ENCODE assay signal across 20 mouse cellular contexts in the genomic region with DNA sequence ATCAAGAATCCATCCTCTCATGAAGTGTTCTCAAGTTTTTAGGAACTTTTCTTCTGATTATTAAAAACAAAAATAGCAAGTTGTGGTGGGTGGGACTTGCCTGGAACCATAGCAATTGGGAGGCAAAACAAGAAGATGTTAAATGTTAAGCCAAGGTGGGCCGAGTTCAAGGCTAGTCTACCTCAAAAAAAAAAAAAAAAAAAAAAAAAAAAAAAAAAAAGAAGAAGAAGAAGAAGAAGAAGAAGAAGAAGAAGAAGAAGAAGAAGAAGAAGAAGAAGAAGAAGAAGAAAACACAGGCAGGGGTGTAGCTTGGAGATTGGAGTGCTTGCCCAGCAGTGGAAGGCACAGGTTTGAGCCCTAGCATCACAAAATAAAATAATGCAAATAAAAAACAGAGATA. TPM values are rescaled to one million over a fixed set of nuclear protein-coding genes. Genes with fewer than 3 reads are reported as not detected.
DNase-seq lines count a peak whose midpoint lies in the region; ATAC-seq and TF ChIP-seq lines count a peak whose summit lies in the region.
"Had no signal": no experiment of that assay in that cellular context is flagged by ENCODE, and none has a peak within 500 bp of the region (broad histone marks: within the 10 kb centered on the region; RNA-seq: fewer than 3 reads in every experiment).

No protein-coding gene starts in this region.

- TF ChIP-seq POLR2A in CH12.LX (IDR thresholded peaks at IDR 0.05; ENCODE audit: low read depth, low read length): no peak

- no peak for DNase-seq in heart, embryonic 10.5 days (ENCODE audit: low spot score)
- no peak for DNase-seq in heart, postnatal 10 days
- DNase-seq in limb, embryonic 10.5 days (ENCODE audit: low spot score): no peak
- DNase-seq in CH12.LX (ENCODE audit: extremely low read depth): no peak
- DNase-seq in embryonic facial prominence, embryonic 14.5 days (ENCODE audit: low spot score): no peak
- no peak for DNase-seq in urinary bladder, postnatal 14 days (ENCODE audit: low spot score)
- DNase-seq in lung, adult 18-20 months: no peak
- DNase-seq: cerebellum, adult 8-10 months; forebrain, postnatal 0 days; gastrocnemius, postnatal 36 days; liver; lung, adult 2 months; lung, postnatal 36 days; right cerebral cortex, postnatal 4 days had no signal

- no peak for TF ChIP-seq RAD21 in CH12.LX (IDR thresholded peaks at IDR 0.05; ENCODE audit: low read depth, low read length)

- dilution Hi-C loops in CH12.LX (cut with MboI; ENCODE audit: extremely low pct_ligation_motif_present, extremely low pct_unique_long_range_greater_than_20kb, low sequenced_read_pairs): no loop called here

- no peaks in the 10 kb centered on the region for H3K36me3 ChIP-seq in heart, embryonic 10.5 days
- 0 out of 2 replicates have a peak, but pooled peaks cover 5% of the 10 kb centered on the region for H3K36me3 ChIP-seq in limb, embryonic 12.5 days
- H3K36me3 ChIP-seq in limb, embryonic 10.5 days: no peaks in the 10 kb centered on the region
- H3K36me3 ChIP-seq in CH12.LX (replicated peaks in 1 of 2; ENCODE audit: control insufficient read depth in 1 of 2, insufficient read depth in 1 of 2, low read length in 1 of 2): peaks cover 0 to 7% of the 10 kb centered on the region in 2 experiments
- no peaks in the 10 kb centered on the region for H3K36me3 ChIP-seq in embryonic facial prominence, embryonic 14.5 days (ENCODE audit: control insufficient read depth, insufficient read depth, low read length)

- in situ Hi-C loops in CH12.LX (cut with MboI; ENCODE audit: low pct_ligation_motif_present, low pct_unique_long_range_greater_than_20kb, low sequenced_read_pairs): no loop called here

- no peaks in the 10 kb centered on the region for H3K79me2 ChIP-seq in CH12.LX (replicated peaks; ENCODE audit: control insufficient read depth, extremely low read depth, insufficient read depth, poor library complexity, severe bottlenecking)

- peaks cover 43% of the 10 kb centered on the region for H3K4me1 ChIP-seq in heart, embryonic 10.5 days
- peaks cover 16% of the 10 kb centered on the region for H3K4me1 ChIP-seq in limb, embryonic 12.5 days (replicated peaks)
- peaks cover 22% of the 10 kb centered on the region for H3K4me1 ChIP-seq in limb, embryonic 10.5 days
- H3K4me1 ChIP-seq in CH12.LX (ENCODE audit: control insufficient read depth in 1 of 2, insufficient read depth in 2 of 2): peaks cover 3 to 56% of the 10 kb centered on the region in 2 experiments; a peak in 3 of 4 replicates
- no peaks in the 10 kb centered on the region; the same call in 1 of the 2 replicates for H3K4me1 ChIP-seq in embryonic facial prominence, embryonic 14.5 days (ENCODE audit: control insufficient read depth, insufficient read depth, low read length)

- no peak overlapping the region for H3K4me2 ChIP-seq in limb, embryonic 12.5 days
- H3K4me2 ChIP-seq in CH12.LX (ENCODE audit: insufficient read depth, low read depth, poor library complexity, severe bottlenecking): no peak overlapping the region
- no peak overlapping the region for H3K4me2 ChIP-seq in embryonic facial prominence, embryonic 14.5 days (ENCODE audit: low read depth, low read length)

- H3K9me3 ChIP-seq in heart, embryonic 10.5 days: no peaks in the 10 kb centered on the region
- no peaks in the 10 kb centered on the region for H3K9me3 ChIP-seq in limb, embryonic 12.5 days
- no peaks in the 10 kb centered on the region for H3K9me3 ChIP-seq in limb, embryonic 10.5 days (replicated peaks)
- H3K9me3 ChIP-seq in CH12.LX (replicated peaks; ENCODE audit: low read length): no peaks in the 10 kb centered on the region
- H3K9me3 ChIP-seq in embryonic facial prominence, embryonic 14.5 days (ENCODE audit: control insufficient read depth, low read length): no peaks in the 10 kb centered on the region

- H3K9ac ChIP-seq in limb, embryonic 12.5 days (replicated peaks): no peak overlapping the region
- no peak overlapping the region for H3K9ac ChIP-seq in CH12.LX (ENCODE audit: insufficient read depth, low read depth)
- peak overlapping the region; percentile 30; the same call in 1 of the 2 replicates for H3K9ac ChIP-seq in embryonic facial prominence, embryonic 14.5 days (ENCODE audit: low read depth, low read length)
- H3K9ac ChIP-seq: forebrain, postnatal 0 days had no signal

- 95% methylated on average over 1 of the region's 1 CpGs for WGBS in heart, embryonic 10.5 days
- 88% methylated on average over 1 of the region's 1 CpGs for WGBS in limb, embryonic 12.5 days
- WGBS in limb, embryonic 10.5 days: 74% methylated on average over 1 of the region's 1 CpGs
- 81% methylated on average over 1 of the region's 1 CpGs for WGBS in embryonic facial prominence, embryonic 14.5 days

- TF ChIP-seq CTCF in CH12.LX (conservative IDR thresholded peaks at IDR 0.05 in 1 of 2, IDR thresholded peaks at IDR 0.05 in 1 of 2; ENCODE audit: low read depth in 2 of 2, low read length in 2 of 2): no peak

- 0 out of 2 replicates have a peak overlapping the region, but pooled peaks have one; percentile 3 for H3K27ac ChIP-seq in heart, embryonic 10.5 days
- peak overlapping the region; percentile 47; the same call in 1 of the 2 replicates for H3K27ac ChIP-seq in limb, embryonic 12.5 days
- no peak overlapping the region for H3K27ac ChIP-seq in limb, embryonic 10.5 days
- no peak overlapping the region for H3K27ac ChIP-seq in CH12.LX (ENCODE audit: insufficient read depth, low read depth)
- H3K27ac ChIP-seq in embryonic facial prominence, embryonic 14.5 days (replicated peaks; ENCODE audit: low read depth, low read length): no peak overlapping the region; the same call in 1 of the 2 replicates

- no peak overlapping the region for H3K4me3 ChIP-seq in heart, embryonic 10.5 days
- H3K4me3 ChIP-seq in limb, embryonic 12.5 days (replicated peaks): no peak overlapping the region
- H3K4me3 ChIP-seq in limb, embryonic 10.5 days: no peak overlapping the region
- no peak overlapping the region for H3K4me3 ChIP-seq in CH12.LX (replicated peaks in 1 of 3; ENCODE audit: low read depth in 2 of 3, low read length in 2 of 3, poor library complexity in 1 of 3)
- H3K4me3 ChIP-seq in embryonic facial prominence, embryonic 14.5 days (ENCODE audit: low read depth, low read length): no peak overlapping the region
- H3K4me3 ChIP-seq: erythroblast, embryonic 14.5 days; layer of hippocampus, adult 2 months; myocyte had no signal

- TF ChIP-seq EP300 in CH12.LX (IDR thresholded peaks at IDR 0.05; ENCODE audit: low read length): no peak

- no peaks in the 10 kb centered on the region for H3K27me3 ChIP-seq in heart, embryonic 10.5 days (ENCODE audit: insufficient read depth, poor library complexity, severe bottlenecking)
- H3K27me3 ChIP-seq in limb, embryonic 12.5 days: no peaks in the 10 kb centered on the region
- H3K27me3 ChIP-seq in limb, embryonic 10.5 days (ENCODE audit: low read depth, poor library complexity, severe bottlenecking): no peaks in the 10 kb centered on the region
- H3K27me3 ChIP-seq in CH12.LX (replicated peaks): no peaks in the 10 kb centered on the region
- H3K27me3 ChIP-seq in embryonic facial prominence, embryonic 14.5 days (replicated peaks; ENCODE audit: control insufficient read depth, insufficient read depth, low read length): no peaks in the 10 kb centered on the region

- intact Hi-C loops in heart, postnatal 10 days (cut with DNase I): no loop called here

- ATAC-seq in limb, embryonic 12.5 days (ENCODE audit: insufficient number of reproducible peaks, insufficient read depth, low FRiP score, low TSS enrichment, low read depth): no peak
- no peak for ATAC-seq in embryonic facial prominence, embryonic 14.5 days (ENCODE audit: low read depth)
- ATAC-seq: forebrain, postnatal 0 days had no signal

RNA-seq across cellular contexts. Expression of a gene that starts 22.3 kb away (rescaled TPM):
- polyA plus RNA-seq in heart, embryonic 10.5 days (2016; fragmentation: Nextera tagmentation; extraction: Ambion mirVana): 19.1 and 21.6 TPM in 2 replicates
- 10 to 100 TPM; 25.4 to 25.7 TPM for total RNA-seq in heart, postnatal 10 days (2021)
- polyA plus RNA-seq in limb, embryonic 12.5 days (2016; fragmentation: Nextera tagmentation; extraction: Ambion mirVana): 18.8 and 20.0 TPM in 2 replicates
- polyA plus RNA-seq in limb, embryonic 10.5 days (2016; fragmentation: Nextera tagmentation; extraction: Ambion mirVana): 10.9 and 12.9 TPM in 2 replicates
- total RNA-seq in CH12.LX (2012; rRNA removed): 1.4 and 2.5 TPM in 2 replicates
- 1.5 and 1.6 TPM in 2 replicates for total RNA-seq in CH12.LX (2014; rRNA removed)
- 8.3 and 10.4 TPM in 2 replicates for polyA plus RNA-seq in CH12.LX (2012; ENCODE audit: insufficient read length, low read depth)
- polyA plus RNA-seq in embryonic facial prominence, embryonic 14.5 days (2014; fragmentation: Nextera tagmentation; extraction: Ambion mirVana): 26.8 and 29.7 TPM in 2 replicates

RNA-seq across cellular contexts. Expression of a gene that starts 40.5 kb away (rescaled TPM):
- 0.78 and 1.2 TPM in 2 replicates for polyA plus RNA-seq in heart, embryonic 10.5 days (2016; fragmentation: Nextera tagmentation; extraction: Ambion mirVana)
- under 1 TPM in 1 of 2 experiments, not detected in 1; 0.14 TPM for total RNA-seq in heart, postnatal 10 days (2021)
- polyA plus RNA-seq in limb, embryonic 12.5 days (2016; fragmentation: Nextera tagmentation; extraction: Ambion mirVana): 0.35 and 1.2 TPM in 2 replicates
- polyA plus RNA-seq in limb, embryonic 10.5 days (2016; fragmentation: Nextera tagmentation; extraction: Ambion mirVana): 0.26 and 1.3 TPM in 2 replicates
- not detected in 2 replicates for total RNA-seq in CH12.LX (2012; rRNA removed)
- total RNA-seq in CH12.LX (2014; rRNA removed): not detected in 2 replicates
- 0.23 and 0.67 TPM in 2 replicates for polyA plus RNA-seq in CH12.LX (2012; ENCODE audit: insufficient read length, low read depth)
- polyA plus RNA-seq in embryonic facial prominence, embryonic 14.5 days (2014; fragmentation: Nextera tagmentation; extraction: Ambion mirVana): 0.20 and 0.63 TPM in 2 replicates
- total RNA-seq: adrenal gland, postnatal 4 days; gastrocnemius, postnatal 36 days; heart, adult 8-10 months had no signal
- polyA plus RNA-seq: erythroblast, embryonic 14.5 days had no signal

RNA-seq across cellular contexts. Expression of a gene that starts 49.2 kb away (rescaled TPM):
- polyA plus RNA-seq in heart, embryonic 10.5 days (2016; fragmentation: Nextera tagmentation; extraction: Ambion mirVana): 5.1 and 5.6 TPM in 2 replicates
- 1 to 10 TPM; 1.7 to 3.3 TPM for total RNA-seq in heart, postnatal 10 days (2021)
- 3.8 and 4.2 TPM in 2 replicates for polyA plus RNA-seq in limb, embryonic 12.5 days (2016; fragmentation: Nextera tagmentation; extraction: Ambion mirVana)
- 5.3 and 5.6 TPM in 2 replicates for polyA plus RNA-seq in limb, embryonic 10.5 days (2016; fragmentation: Nextera tagmentation; extraction: Ambion mirVana)
- total RNA-seq in CH12.LX (2012; rRNA removed): 9.2 and 11.1 TPM in 2 replicates
- 1.4 and 1.7 TPM in 2 replicates for total RNA-seq in CH12.LX (2014; rRNA removed)
- 4.6 and 6.9 TPM in 2 replicates for polyA plus RNA-seq in CH12.LX (2012; ENCODE audit: insufficient read length, low read depth)
- 5.2 and 5.8 TPM in 2 replicates for polyA plus RNA-seq in embryonic facial prominence, embryonic 14.5 days (2014; fragmentation: Nextera tagmentation; extraction: Ambion mirVana)
- polyA plus RNA-seq: erythroblast, embryonic 14.5 days had no signal

RNA-seq across cellular contexts. Expression of a gene that starts 49.3 kb away (rescaled TPM):
- polyA plus RNA-seq in heart, embryonic 10.5 days (2016; fragmentation: Nextera tagmentation; extraction: Ambion mirVana): 0.29 and 0.52 TPM in 2 replicates
- total RNA-seq in heart, postnatal 10 days (2021): not detected
- polyA plus RNA-seq in limb, embryonic 12.5 days (2016; fragmentation: Nextera tagmentation; extraction: Ambion mirVana): 0.28 and 0.35 TPM in 2 replicates
- polyA plus RNA-seq in limb, embryonic 10.5 days (2016; fragmentation: Nextera tagmentation; extraction: Ambion mirVana): 0.23 and 0.38 TPM in 2 replicates
- 0.81 and 0.97 TPM in 2 replicates for total RNA-seq in CH12.LX (2012; rRNA removed)
- 0.11 TPM in 1 of 2 replicates, not detected in the other for total RNA-seq in CH12.LX (2014; rRNA removed)
- polyA plus RNA-seq in CH12.LX (2012; ENCODE audit: insufficient read length, low read depth): 0.24 TPM in 1 of 2 replicates, not detected in the other
- 0.22 and 0.85 TPM in 2 replicates for polyA plus RNA-seq in embryonic facial prominence, embryonic 14.5 days (2014; fragmentation: Nextera tagmentation; extraction: Ambion mirVana)
- total RNA-seq: gastrocnemius, postnatal 36 days had no signal
- polyA plus RNA-seq: erythroblast, embryonic 14.5 days had no signal

RNA-seq across cellular contexts. Expression of a gene that starts 51.1 kb away (rescaled TPM):
- polyA plus RNA-seq in heart, embryonic 10.5 days (2016; fragmentation: Nextera tagmentation; extraction: Ambion mirVana): 47.1 and 55.5 TPM in 2 replicates
- 10 to 100 TPM; 40.4 to 46.2 TPM for total RNA-seq in heart, postnatal 10 days (2021)
- 48.0 and 48.1 TPM in 2 replicates for polyA plus RNA-seq in limb, embryonic 12.5 days (2016; fragmentation: Nextera tagmentation; extraction: Ambion mirVana)
- 40.9 and 47.9 TPM in 2 replicates for polyA plus RNA-seq in limb, embryonic 10.5 days (2016; fragmentation: Nextera tagmentation; extraction: Ambion mirVana)
- total RNA-seq in CH12.LX (2012; rRNA removed): 0.55 and 0.80 TPM in 2 replicates
- total RNA-seq in CH12.LX (2014; rRNA removed): 0.19 and 0.26 TPM in 2 replicates
- polyA plus RNA-seq in CH12.LX (2012; ENCODE audit: insufficient read length, low read depth): 0.49 and 0.50 TPM in 2 replicates
- 38.4 and 39.0 TPM in 2 replicates for polyA plus RNA-seq in embryonic facial prominence, embryonic 14.5 days (2014; fragmentation: Nextera tagmentation; extraction: Ambion mirVana)

Comparison
In these comparisons a context has a peak if more than half of its experiments do, and no peak if none do; other contexts are left out.
1. H3K27ac ChIP-seq: peak in heart, embryonic 10.5 days (single experiment) and limb, embryonic 12.5 days (single experiment); none in limb, embryonic 10.5 days (single experiment), CH12.LX (single experiment) and embryonic facial prominence, embryonic 14.5 days (single experiment).